Mouse (Mus musculus): Measurements from ENCODE around the gene Camta1. TPM values are rescaled to one million over a fixed set of nuclear protein-coding genes. Genes with fewer than 3 reads are reported as not detected.
"Not testable (repeated sequence)": the region's sequence is repeated elsewhere in the genome, so short reads cannot be mapped to it uniquely, and the experiment has no call there.

Gene Camta1
- total RNA-seq, 2 experiments from 2014 or later = 66.1 to 84.1 TPM

DNA sequence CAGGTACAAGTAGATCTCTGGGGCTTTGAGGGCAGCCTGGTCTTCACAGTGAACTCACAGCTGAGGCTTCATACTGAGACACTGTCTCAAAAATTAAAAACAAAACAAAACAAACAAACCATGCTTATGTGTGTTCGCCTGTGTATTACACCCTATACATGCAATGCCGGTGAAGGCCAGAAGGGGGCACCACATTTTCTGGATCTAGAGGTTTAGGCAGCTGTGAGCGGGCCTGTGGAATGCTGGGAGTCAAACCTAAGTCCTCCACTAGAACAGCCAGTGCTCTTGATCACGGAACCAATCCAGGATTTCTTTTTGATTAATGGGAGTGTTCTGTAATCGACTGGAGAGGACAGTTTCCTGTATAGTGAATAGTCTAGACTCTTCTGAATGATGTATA is 935.8 kb downstream of the Camta1 start:
- intact Hi-C loops (cut with DNase I; ENCODE audit: low total_unique reads) = no loop called here
- no peak for DNase-seq

DNA sequence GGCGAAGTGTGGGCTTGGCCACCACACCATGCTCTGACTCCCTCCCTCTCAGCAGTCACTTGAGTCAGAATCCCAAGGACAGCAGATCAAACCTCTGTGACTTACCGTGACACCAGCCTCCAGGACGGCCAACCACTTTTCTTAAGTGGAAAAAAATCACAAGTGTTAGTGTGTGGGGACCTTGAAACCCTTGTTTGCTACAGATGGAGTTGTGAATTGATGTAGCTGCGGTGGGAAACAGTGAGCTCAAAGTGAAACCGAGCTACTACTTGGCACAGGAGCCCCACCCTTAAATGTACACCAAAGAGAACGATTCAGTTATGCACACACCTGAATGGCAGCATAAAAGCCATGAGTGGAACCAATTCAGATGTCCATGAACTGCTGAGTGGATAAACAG is 936.7 kb downstream of the Camta1 start:
- no peak for DNase-seq
- intact Hi-C loops (cut with DNase I; ENCODE audit: low total_unique reads) = no loop called here

DNA sequence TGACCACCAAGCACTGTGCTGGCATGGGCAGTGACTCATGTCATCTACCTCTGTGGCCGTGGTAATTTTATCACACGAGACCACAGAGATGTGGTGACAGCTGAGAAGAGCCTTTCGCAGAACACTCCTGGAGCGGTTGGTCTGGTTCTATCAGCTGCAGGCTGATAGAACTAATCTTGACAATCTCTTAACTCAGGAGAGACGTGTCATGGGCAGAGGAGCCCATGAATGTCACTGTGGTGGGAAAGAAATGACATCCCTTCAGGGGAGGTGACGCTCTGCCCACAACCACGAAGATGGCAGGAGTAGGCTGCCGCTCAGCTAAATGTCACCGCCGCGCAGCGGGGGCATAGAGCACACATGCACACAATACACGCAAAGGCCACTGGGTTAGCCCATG is 937.4 kb downstream of the Camta1 start:
- intact Hi-C loops (cut with DNase I; ENCODE audit: low total_unique reads) = no loop called here
- DNase-seq = no peak

DNA sequence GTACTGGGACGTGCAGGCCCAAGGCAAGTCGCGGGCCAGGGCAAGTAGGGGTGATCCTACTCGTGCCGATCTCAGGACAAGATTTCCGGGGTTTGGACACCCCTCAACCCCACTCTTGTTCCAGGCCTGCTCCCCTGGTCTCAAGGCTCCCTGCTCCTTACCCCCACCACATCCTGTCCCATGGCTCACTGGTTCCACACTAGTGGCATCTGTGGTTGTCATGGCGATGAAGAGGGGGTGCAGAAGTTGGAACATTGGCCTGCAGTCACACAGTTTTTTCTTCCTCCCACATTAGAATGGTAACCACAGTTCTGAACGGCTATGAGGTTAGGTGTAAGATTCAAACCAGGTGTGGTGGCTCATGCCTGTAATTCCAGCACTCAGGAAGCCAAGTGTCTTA is 940.5 kb downstream of the Camta1 start:
- DNase-seq = no peak
- intact Hi-C loops (cut with DNase I; ENCODE audit: low total_unique reads) = no loop called here

DNA sequence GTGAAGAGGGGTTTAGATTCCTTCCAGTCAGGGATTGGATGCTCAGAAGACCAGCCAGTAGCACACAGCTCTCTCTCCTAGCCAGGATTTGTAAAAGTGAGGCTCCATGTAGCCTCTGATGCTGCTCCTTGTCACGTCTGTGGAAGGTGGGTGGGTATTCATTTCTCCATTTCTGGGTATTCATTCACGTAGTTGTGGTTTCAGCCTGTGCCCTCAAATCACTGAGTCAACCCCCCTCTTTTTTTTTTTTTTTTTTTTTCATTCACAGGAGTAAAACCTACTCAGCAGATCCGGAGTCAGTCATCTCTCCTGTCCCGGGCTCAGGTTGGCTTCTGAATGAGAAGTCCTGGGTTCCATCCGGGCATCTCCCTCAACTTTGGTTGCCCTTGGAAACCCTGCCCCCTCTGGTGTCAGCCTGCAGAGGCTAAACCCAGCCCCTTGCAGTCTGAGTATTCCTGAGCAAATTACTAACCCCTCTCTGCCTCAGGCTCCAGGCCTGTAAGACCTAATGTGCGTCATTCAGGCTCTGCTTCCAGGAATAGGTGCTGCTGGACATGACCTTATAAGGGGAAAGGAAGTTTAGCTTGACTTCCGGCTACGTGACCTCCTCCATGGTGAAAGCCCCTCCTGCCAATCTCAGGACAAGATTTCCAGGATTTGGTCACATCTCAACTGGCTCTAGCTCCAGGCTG is 944.2 kb downstream of the Camta1 start:
- no peak for DNase-seq
- intact Hi-C loops (cut with DNase I; ENCODE audit: low total_unique reads) = no loop called here

DNA sequence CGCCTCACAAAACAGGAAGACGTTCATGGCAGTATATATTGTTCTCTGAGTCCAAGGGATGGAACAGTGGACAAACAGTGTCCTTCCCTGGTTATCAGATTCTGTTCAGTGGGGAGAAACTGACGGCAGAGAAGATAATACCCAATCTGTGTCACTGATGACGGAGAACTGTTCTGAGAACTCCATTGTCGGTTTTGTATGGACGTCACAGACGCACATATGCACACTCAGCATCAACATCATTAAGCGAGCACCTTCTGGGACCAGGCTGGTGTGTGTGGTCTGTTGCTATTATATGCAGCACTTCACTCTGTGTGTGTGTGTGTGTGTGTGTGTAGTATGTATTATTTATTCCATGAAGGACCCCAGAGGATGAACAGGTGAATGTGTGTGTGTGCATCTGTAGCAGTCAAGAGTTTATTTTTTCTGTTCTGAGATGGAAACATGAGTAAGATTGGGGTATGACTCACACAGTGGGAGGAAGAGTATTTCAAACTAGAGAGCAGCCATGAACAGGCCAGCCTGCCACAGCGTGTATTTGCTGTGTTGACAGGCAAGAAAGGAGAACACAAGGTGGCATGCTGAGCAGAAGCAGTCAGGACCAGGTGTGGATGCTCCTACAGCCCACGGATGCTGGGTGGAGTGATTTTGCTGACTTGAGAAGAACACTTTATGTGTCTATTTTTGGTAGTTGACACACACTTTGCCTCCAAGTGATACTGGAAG is 946.3 kb downstream of the Camta1 start:
- no peak for DNase-seq
- intact Hi-C loops (cut with DNase I; ENCODE audit: low total_unique reads) = no loop called here

DNA sequence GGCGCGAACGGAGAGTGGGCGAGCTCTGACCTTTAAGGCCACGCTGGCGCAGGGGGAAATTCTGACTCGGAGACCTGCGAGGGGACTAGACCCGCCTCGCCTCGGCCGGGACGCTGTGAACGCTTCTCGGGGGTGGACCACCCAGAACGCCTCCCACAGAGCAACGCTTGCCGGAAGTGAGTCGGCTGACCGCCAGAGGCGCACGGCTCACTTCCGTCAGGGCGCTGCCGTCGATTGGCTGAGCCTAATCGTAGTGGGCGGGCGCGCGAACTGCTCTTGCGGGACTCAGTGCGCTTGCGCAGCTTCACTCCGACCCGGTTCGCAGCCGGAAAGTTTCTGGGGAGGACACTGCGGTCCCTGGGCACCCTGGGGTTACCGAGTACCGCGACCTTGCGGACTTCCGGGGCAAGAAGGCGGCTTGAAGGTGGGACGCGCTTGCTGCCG is 947.4 kb downstream of the Camta1 start, which contains the start of the genes Park7 and Tnfrsf9:
TSS of gene Park7 (minus strand) at position 148 of the 444 bp plus-strand sequence.
TSS of gene Tnfrsf9 (plus strand) at position 273 of the 444 bp plus-strand sequence.
- intact Hi-C loops (cut with DNase I; ENCODE audit: low total_unique reads) = no loop called here
- peak; percentile 98 for DNase-seq

DNA sequence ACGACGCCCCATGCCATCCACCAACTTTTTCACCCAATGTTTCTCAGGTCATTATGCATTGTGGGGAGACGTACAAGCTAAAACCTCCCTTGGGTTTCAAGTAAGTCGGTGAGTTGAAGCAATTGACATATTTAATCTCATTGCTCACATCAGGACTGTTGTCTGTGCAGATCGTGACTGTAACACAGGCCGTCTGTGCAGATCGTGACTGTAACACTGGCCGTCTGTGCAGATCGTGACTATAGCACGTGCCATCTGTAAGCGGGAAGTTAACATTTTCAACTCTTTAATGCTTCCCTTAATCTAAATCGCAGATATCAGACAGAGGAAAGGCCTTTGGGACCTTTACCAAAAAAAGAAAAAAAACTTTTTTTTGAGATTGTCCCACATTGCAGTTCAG is 947.9 kb downstream of the Camta1 start:
- intact Hi-C loops (cut with DNase I; ENCODE audit: low total_unique reads) = no loop called here
- DNase-seq = no peak

DNA sequence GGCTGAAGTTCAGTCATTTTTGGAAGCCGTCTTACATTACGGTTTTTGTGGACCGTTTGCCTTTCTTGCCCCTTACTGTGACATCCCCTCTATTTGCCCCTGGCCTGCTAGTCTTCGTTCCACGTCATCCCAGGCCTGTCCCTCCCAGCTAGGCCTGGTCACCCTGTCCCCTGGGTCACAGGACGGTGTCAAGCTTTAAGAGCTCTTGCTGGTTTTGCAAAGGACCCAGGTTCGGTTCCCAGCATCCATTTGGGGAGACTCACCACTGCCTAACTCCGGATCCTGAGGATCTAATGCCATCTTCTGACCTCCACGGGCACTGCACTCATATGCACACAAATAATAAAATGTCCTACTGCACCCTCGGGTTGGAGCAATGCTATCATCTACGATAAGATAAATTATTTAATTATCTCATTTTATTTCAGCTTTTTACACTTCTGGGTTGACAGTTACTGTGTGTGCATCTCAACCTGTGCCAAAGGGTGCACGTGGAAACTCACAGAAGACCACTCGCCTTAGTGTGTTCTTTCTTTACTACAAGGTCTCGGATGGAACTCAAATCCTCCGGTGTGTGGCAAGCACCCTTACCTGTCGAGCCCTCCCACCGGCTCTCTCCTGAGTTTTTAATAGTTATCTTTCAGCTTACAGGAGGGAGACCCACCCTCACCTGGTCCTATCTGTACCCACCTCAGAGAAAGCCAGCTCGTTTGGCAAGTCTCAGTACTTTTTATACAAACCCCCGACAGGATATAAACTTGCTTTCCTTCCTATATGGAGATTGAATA is 951.3 kb downstream of the Camta1 start:
- intact Hi-C loops (cut with DNase I; ENCODE audit: low total_unique reads) = no loop called here
- no peak for DNase-seq

DNA sequence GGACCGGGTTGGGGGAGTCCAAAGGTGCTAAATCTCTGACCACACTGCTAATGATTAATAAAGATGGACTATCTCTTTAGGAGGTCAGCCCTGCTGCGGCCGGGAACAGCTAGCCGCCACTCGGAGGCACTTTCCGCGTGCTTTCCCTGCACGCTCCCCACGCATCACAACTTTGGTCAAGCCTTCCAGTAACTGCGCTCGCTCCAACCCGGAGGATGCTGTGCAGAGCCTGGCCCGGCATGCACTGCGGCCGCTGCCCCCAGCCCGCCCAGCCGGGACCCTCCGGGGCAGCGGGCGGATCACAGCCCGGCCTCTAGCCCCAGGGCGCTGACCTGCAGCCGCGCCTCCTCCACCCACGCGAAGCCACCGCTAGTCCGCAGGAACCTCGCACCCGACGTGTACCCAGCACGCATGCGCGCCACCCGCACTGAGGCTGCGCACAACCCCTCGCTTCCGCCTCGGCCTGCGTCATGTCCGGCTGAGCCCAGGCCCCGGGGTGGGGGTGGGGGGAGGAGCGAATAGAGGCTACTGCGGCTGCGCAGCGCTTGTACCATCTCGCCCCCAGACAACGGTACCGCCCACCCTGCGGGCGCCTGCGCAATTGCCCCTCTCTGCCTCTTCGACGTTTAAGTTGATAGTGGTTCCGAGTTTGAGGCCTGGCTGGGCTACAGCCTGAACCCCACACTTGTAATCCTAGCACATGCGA is 952.1 kb downstream of the Camta1 start:
- peak; percentile 99 for DNase-seq
- intact Hi-C loops (cut with DNase I; ENCODE audit: low total_unique reads) = no loop called here

DNA sequence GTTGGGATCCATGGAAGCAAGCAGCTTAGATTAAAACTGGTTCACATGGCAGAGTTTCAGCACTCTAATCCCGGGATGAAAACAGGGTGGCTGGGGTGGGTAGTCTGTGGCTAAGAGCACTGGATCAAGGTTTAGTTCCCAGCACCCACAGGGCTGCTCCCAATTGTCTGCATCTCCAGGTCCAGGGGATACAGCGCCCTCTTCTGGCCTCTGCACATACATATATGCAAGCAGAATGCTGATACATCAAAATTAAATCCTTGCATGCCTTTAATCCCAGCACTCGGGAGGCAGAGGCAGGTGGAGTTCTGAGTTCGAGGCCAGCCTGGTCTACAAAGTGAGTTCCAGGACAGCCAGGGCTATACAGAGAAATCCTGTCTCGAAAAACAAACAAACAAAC is 953.2 kb downstream of the Camta1 start:
- intact Hi-C loops (cut with DNase I; ENCODE audit: low total_unique reads); DNase-seq: not testable (repeated sequence)

DNA sequence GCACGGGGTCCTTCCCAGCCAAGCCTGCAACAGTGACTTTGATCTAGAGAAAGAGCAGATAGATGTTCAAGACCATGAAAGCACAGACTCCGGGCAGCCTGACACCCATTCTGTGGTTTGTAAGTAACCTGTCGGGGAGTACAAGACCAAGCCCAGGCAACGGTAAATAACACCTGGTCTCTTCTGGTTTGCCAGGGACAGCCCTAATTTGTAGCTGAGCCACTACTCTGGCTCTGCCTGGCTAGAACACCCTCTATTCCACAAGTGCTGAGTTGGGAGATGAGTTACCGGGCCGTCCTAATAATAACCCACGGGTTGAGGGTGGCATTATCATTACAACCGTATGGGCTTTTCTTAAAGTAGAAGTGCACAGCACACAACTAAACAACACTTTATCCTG is 954.6 kb downstream of the Camta1 start:
- intact Hi-C loops (cut with DNase I; ENCODE audit: low total_unique reads) = no loop called here

DNA sequence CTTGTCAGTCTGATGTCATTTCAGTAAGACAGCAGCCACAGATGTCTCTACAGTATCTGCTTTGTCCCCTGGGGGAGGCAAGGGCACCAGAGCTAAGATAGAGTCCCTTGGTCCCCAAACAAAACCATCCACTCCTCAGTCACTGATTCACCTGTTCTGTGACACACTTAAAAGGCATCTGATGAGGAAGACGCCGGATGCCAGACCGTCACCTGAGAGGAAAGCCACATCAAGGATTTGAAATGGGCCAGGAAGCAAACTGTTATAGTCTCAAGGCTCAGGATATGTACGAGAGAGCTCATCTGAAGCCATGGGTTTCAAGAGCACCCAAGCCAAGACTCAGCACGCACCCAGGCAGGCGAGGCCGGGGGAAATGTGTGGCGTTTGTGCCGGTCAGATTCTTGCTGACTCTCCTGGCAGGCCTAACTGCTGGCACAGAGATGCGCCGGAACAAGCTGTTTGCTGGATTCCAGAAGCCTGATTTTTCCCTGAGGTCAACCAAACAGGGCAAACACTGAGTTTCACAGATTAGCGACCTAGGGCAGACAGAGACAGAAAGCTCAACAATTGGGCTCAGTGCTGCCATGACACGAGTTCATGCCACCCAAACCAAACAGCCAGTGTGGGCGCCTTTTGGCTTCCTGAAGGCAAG is 958.5 kb downstream of the Camta1 start:
- peak; percentile 52 for DNase-seq
- intact Hi-C loops (cut with DNase I; ENCODE audit: low total_unique reads) = no loop called here

More for the DNA sequence above, 954.6 kb downstream of the Camta1 start:
- no peak for DNase-seq

DNA sequence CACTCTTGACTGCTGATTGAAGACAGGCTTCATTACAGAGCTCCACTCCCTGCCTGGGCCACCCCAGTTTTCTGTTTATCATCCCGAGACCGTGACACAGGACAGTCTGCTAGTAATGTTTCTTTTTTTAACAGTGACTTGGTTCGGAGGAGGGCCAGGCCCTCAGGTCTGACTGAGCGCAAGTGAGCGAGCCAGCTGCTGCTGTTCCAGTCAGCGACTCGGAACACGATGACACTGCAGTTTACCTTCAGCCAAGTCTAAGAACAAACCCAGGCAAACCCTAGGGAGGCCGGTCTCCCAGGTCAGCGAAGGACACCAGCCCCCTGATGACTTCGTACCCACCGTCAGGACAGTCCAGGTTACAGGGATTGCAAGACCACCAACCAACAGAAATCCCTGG is 959.6 kb downstream of the Camta1 start:
- intact Hi-C loops (cut with DNase I; ENCODE audit: low total_unique reads) = no loop called here
- DNase-seq = peak; percentile 61

DNA sequence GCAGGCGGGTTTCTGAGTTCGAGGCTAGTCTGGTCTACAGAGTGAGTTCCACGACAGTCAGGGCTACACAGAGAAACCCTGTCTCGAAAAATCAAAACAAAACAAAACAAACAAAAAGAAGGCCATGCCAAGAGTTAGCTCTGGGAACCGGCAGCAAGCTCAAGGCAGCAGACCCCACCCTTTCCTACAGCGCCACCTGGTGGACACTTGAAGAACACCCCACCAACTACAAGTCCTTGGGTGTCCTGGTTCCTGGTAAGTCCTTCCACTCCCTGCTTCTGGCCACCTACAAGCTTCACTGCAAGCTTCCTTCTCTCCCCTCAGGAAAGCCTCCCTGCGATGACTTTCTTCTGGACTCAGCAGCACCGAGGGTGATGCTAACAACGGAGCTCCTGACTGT is 960.0 kb downstream of the Camta1 start:
- intact Hi-C loops (cut with DNase I; ENCODE audit: low total_unique reads) = no loop called here

DNA sequence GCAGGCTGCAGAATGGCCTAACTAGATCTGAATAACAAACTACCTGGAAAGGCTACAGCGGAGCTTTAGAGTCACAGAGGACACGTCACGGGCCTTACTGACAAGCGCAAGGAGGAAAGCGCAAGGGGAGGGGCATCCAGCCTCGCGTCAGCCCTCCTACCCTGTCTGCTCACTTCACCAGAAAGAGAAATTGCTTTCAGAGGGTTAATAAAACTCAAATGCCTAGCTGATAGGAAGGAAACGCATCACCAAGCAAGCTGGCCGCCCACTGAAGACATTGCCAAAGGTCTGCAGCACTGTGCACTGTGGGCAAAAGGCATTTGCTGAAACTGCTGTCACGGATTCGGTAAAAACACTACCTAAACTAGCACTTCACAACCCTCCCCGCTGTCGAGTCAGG is 961.2 kb downstream of the Camta1 start:
- DNase-seq = no peak
- intact Hi-C loops (cut with DNase I; ENCODE audit: low total_unique reads) = no loop called here

More for the DNA sequence above, 960.0 kb downstream of the Camta1 start:
- DNase-seq = peak; percentile 82

DNA sequence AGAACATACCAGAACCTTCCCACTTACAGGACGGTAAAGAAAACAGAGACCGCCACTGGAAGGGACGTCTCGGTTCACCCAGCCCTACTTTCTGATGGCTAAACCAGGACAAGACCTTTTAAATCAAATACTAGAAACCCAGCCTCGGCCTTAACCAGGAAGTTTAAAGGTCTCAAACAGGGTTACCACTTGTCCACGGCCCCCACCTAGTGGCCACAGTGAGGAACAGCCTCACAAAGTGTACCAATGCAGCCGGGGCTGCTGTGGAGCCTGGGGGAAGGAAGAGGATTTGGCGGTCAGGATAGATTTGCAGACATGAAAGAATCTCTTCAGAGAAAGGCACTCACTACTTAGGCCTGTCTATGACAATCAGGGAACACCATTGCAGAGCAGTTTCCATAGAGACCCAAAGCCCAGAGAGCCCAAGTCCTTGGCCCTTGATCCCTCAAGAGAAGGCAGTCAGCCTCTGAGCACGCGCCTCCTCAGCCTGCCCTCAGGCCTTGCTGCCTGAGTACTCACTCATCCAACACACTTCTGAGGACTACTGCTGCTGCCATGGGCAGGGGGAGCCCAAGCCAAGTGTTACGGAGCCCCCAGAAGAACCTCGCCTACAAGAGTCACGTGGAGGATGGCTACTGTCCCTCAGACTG is 962.8 kb downstream of the Camta1 start:
- DNase-seq = peak; percentile 79
- intact Hi-C loops (cut with DNase I; ENCODE audit: low total_unique reads) = loop anchor here (2.0 to 5.0 kb wide), 2 partner anchors 47 to 242 kb away; partner anchors contain the start of gene Errfi1

DNA sequence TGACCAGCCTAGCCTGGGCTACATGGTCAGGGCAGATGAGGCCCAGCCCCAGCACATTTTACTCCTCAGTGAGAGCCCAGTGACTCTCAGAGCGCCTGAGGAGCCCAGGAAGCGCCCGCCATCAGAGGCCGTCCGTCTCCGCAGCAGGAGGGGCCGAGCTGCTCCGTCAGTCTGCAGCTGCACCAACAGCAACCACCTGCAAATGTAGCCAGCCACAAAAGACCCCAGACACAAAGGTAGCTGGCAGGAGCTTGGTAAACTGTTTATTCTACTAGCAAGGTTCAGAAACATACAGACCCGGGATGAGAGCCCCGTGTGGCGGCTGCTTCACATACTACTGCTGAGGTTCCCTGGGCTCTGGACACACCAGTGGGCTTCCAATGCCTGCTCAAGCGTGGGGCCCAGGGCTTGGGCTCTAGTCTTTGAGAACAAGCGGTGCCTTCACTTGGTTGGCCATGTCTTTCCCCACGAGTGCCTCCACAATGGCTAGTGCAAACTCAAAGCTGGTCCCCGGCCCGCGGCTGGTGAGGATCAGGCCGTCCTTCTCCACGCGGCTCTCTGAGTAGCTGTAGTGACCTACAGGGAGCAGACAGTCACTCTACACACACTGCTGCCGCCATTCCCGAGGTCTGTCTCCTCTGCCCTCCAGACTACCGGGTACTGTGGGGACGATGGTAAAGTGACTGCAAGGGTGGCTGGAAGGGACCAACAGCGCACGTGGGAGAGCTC is 964.6 kb downstream of the Camta1 start:
- intact Hi-C loops (cut with DNase I; ENCODE audit: low total_unique reads) = loop anchor here (5.0 kb wide), 1 partner anchor 45 kb away; the partner anchor contains the start of gene Errfi1

More for the DNA sequence above, 964.6 kb downstream of the Camta1 start:
- DNase-seq = no peak

All from gastrocnemius, postnatal 14 days (tissue).